Mouse (Mus musculus) heart, postnatal 0 days (tissue): ENCODE results near the gene Carmil1.

ENCODE experiments used
- CTCF ChIP-seq: IDR thresholded peaks from 2 replicates; pipeline ENCODE4 v1.5.1; 2016; ENCODE audit warnings: antibody characterized with exemption, control low read depth, low read depth
- EP300 ChIP-seq: IDR thresholded peaks from 2 replicates; pipeline ENCODE4 v1.6.1; 2016; ENCODE audit warnings: antibody characterized with exemption, low read depth

- TF ChIP-seq CTCF (no peak), EP300 (no peak)
Measured at GRCm38 (mm10) chr13:24147006-24147405, 133.6 kb downstream of the Carmil1 start.
